Mouse (Mus musculus) naive thymus-derived CD4-positive, alpha-beta T cell, adult 5 months (primary cell): ENCODE results near the gene Cldn34b2. TPM values are rescaled to one million over a fixed set of nuclear protein-coding genes. Genes with fewer than 3 reads are reported as not detected.

ENCODE experiments used
- polyA plus RNA-seq: library from polyadenylated mRNA; unstranded; fragments of 100-300 nt; shearing (Covaris generic); gene quantifications from one replicate; pipeline ENCODE4 v1.2.1, GENCODE M21; 2017

Gene Cldn34b2
- polyA plus RNA-seq: not detected

GRCm38 (mm10) chrX:155128312-155128711, at the start of gene Cldn34b2:
Cldn34b2 (minus strand) TSS chrX:155128412.

DNA sequence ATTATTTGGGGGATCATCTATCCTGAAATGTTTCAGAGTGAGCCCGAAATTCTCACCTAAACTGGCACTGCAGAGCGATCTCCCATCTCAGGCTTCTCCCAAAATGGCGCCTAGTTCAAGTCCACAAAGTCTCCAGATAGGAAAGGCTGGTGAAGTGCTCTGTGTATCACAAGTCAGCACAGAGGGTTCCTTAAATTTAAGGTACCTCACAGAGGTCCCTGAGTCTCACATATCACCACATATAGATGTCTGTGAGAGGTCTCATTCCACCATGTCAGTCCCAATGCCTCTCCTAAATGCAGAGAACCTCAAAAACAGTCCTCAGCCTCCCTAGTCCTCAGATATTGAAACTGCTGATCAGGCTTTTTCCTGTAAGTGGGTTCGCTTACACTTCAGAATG, 34.6 kb downstream of the Cldn34b2 start, which contains the start of gene Magea2:
Magea2 (minus strand) TSS at position 101 of the 400 bp plus-strand sequence.

DNA sequence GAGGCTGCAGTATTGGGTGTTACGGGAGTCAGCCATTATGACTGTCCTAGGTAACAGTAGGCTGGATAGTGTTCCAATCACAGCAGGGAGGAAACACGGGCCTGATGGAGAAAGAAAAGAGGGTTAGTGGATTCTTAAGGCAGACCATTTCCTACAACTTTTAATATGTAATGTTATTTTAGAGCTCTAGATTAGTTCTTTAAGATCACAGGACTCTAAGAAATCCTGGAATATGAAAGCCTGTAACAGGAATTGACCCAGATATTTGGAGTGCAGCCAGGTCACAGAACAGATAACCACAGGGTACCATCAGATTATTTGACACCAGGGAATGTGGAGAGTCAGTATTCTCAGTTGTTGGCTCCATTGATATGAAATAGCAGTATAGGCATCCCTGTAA, 38.5 kb downstream of the Cldn34b2 start, which contains the start of gene Magea1:
Magea1 (minus strand) TSS at position 101 of the 400 bp plus-strand sequence.

Other genes with a start within 250 kb of the Cldn34b2 start
- gene Cldn34b1, start 238.1 kb downstream of the Cldn34b2 start, polyA plus RNA-seq: not detected
- not detected for gene Magea6, start 192.4 kb downstream of the Cldn34b2 start, polyA plus RNA-seq
- not detected for gene Magea3, start 178.9 kb downstream of the Cldn34b2 start, polyA plus RNA-seq
- gene Magea8, start 132.6 kb downstream of the Cldn34b2 start, polyA plus RNA-seq: not detected
- gene Magea5, start 65.3 kb downstream of the Cldn34b2 start, polyA plus RNA-seq: not detected
- gene Magea1, start 38.6 kb downstream of the Cldn34b2 start, polyA plus RNA-seq: not detected
- not detected for gene Magea2, start 34.7 kb downstream of the Cldn34b2 start, polyA plus RNA-seq
- 344 TPM for gene Sat1, start 88.0 kb upstream of the Cldn34b2 start, polyA plus RNA-seq
- 68.6 TPM for gene Acot9, start 134.0 kb upstream of the Cldn34b2 start, polyA plus RNA-seq
- gene Prdx4, start 212.3 kb upstream of the Cldn34b2 start, polyA plus RNA-seq: 17.8 TPM